Mouse (Mus musculus): ENCODE measurements at regions not wholly inside any gene's neighbourhood (a gene's known extent, or its start where the extent isn't known, plus 50 kb on each side); places are given as distances from the start of the nearest gene placed in this dataset.

DNA sequence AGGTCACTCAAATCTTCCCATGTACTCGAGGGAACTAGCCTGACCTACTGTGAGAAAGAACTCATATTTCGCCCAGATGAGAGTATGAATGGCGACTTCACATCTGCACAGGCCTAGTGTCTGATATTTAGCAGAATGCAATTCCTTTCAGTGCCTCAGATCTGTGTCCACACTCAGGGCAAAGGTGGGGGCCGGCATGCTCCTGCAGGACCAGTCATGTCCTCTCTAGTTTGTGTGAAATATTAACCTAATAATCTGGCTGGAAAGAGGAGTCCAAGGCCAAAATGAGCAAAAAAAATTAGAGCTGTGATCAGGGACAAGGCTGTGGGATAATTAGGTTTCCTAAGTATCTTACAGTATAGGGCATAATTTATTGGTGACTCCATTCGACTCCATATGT, 292.1 kb downstream of the Irs2 start:
- DNase-seq (ENCODE audit: low read depth, low spot score) = no peak

GRCm38 (mm10) chr8:10713515-10714042, 294.7 kb downstream of the Irs2 start:
- DNase-seq (ENCODE audit: low read depth, low spot score) = no peak

DNA sequence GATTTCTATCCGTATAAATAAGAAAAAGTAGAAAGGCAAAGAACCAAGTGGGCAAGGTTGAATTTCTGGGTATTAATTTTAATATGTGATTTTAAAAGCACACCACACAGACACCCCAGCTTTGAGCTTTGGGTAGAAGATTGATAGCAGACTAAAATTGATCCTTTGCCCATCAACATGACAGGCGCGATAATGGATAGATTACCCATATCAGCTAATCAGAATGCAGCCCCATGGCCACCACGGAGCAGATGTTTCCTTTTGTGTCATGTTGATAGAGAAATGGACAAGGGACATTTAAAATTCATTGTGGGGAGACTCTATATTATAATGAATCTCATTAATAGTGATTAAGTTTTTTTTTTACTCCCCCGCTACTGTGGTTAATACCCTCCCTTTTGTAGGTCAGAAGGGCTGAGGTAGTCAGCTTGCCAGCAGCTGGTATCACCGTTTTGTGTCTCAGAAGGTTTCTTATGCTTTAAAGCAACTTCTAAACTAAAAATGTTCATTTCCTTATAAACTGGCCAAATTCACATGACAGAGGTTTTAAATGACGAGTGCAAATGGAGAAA, 296.1 kb downstream of the Irs2 start:
- no peak for DNase-seq (ENCODE audit: low read depth, low spot score)

DNA sequence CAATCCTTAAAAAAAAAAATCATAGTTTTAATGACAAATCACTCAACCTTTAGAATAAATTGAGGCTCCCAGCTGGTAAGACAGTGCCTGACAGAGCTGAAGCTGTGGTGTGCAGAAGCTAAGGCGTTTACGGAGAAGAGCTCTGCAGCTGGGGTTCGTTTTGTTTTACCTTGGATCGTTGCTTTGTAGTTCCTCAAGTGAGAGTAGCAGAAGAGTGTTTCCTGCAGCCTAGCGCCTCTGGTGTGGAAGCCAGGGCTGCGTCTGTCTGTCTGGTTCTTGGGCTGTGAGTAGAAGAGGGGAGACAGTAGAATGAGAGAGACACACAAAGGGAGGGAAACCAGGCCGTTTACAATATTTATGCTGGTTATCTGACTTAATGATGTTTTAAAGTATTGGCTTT, 296.8 kb downstream of the Irs2 start:
- DNase-seq (ENCODE audit: low read depth, low spot score) = no peak

DNA sequence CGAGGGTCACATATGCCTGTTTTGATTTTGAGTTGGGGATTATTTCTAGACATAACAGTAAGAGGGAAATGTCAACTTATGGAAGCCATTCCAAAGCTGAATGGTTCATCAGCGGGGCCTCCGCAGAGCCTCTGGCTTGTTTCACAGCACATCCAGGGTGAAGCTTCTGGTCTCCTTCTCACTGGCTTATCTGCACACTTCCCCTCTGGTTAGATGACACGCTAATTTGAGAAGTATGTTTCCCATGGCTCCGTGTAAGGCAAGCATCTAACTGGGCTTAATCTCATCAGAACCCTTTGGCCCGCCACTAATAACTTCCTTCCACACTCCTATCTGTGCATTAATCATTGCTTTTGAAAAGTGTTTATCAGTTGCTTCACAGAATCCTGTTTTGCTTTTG, 299.7 kb downstream of the Irs2 start:
- DNase-seq (ENCODE audit: low read depth, low spot score) = no peak

DNA sequence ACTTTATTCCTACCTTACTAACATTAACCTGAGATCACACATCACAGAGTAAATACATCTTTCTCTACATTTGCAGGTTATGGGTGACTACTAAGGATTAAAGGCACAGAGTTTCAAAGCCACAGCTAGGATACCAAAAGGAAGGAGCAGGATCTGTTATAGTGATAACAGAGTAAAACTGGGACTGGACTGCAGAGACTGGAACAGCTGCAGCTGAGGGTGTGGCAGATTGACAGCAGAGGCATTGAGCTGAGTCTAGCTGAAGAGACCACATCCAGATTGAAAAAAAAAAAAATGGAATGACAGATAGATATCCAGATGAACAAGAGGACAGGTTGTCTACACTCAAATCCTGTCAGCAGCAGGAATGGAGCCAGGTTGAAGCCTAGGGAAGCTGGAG, 301.1 kb downstream of the Irs2 start:
- DNase-seq (ENCODE audit: low read depth, low spot score) = no peak

GRCm38 (mm10) chr8:10705909-10706308, 302.3 kb downstream of the Irs2 start:
- no peak for DNase-seq (ENCODE audit: low read depth, low spot score)

DNA sequence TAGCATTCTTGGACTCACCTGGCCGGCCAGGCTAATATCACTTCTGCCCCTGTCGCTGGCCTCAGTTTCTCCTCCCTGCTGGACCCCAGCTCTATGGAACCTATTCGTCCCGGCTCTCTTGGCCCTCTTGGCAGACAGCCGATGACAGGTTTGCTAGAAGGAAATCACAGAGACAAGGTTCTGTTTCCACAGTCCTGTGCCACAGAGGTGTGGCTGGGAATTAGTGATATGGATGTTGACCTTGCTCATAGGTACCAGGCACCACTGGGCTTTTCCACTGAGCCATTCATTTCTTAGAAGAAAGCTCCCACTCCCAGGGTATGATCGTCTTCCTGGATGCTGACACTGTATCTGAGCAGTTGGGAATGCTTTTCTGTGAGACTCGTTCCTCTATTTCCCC, 305.5 kb downstream of the Irs2 start:
- no peak for DNase-seq (ENCODE audit: low read depth, low spot score)

- DNase-seq (ENCODE audit: low read depth, low spot score) = no peak
These were observed 306.0 kb downstream of the Irs2 start for GRCm38 (mm10) chr8:10702248-10702647.

GRCm38 (mm10) chr8:10701648-10702061, 306.6 kb downstream of the Irs2 start:
- DNase-seq (ENCODE audit: low read depth, low spot score) = no peak

DNA sequence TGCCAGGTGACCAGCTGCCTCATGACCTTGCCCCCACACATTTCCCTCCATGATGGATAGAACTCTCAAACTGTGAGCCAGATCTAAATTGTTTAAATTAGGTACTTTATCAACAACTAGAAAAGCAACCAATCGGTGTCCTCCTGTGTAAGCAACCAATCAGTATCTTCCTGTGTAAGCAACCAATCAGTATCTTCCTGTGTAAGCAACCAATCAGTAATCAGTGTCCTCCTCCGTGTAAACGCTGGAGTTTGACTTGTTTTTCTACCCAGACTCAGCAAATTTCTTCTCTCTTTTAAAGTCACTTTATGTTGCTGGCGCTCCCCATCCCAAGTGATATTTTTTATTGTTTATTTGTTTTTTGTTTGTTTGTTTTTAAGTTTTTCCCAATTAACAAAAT, 307.0 kb downstream of the Irs2 start:
- DNase-seq (ENCODE audit: low read depth, low spot score) = no peak

GRCm38 (mm10) chr8:10699669-10700068, 308.6 kb downstream of the Irs2 start:
- no peak for DNase-seq (ENCODE audit: low read depth, low spot score)

DNA sequence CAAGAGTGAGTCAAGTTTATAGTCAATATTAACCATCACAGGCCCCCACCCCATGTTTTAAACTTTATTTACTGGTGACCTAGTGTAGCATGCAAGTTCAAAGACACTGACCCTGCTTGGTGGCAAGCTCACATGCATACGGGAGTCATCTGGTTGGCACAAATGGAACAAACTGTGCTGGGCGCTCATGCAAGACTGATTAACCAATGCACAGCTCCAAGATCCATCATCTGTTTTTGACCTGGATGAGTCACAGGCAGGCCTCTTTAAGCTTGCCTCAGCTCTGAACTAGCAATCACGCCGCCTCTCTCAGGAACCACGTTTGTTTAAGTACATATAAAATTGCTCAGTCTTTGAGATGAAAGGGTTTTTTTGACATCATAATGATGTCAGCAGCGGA, 313.1 kb downstream of the Irs2 start:
- no peak for DNase-seq (ENCODE audit: low read depth, low spot score)

GRCm38 (mm10) chr8:10690659-10691058, 317.6 kb downstream of the Irs2 start:
- DNase-seq (ENCODE audit: low read depth, low spot score) = no peak

- DNase-seq (ENCODE audit: low read depth, low spot score) = no peak
These were observed 318.4 kb downstream of the Irs2 start for GRCm38 (mm10) chr8:10689881-10690280.

GRCm38 (mm10) chr8:10687867-10688561, 320.2 kb downstream of the Irs2 start:
- no peak for DNase-seq (ENCODE audit: low read depth, low spot score)

Measured in CD4-positive helper T cell, adult 2 months (primary cell).